Mouse (Mus musculus): ENCODE results near the gene Serinc2. TPM values are rescaled to one million over a fixed set of nuclear protein-coding genes. Genes with fewer than 3 reads are reported as not detected.

The Serinc2 gene
- polyA plus RNA-seq, 1 experiment from 2014 or later = 36.4 TPM

DNA sequence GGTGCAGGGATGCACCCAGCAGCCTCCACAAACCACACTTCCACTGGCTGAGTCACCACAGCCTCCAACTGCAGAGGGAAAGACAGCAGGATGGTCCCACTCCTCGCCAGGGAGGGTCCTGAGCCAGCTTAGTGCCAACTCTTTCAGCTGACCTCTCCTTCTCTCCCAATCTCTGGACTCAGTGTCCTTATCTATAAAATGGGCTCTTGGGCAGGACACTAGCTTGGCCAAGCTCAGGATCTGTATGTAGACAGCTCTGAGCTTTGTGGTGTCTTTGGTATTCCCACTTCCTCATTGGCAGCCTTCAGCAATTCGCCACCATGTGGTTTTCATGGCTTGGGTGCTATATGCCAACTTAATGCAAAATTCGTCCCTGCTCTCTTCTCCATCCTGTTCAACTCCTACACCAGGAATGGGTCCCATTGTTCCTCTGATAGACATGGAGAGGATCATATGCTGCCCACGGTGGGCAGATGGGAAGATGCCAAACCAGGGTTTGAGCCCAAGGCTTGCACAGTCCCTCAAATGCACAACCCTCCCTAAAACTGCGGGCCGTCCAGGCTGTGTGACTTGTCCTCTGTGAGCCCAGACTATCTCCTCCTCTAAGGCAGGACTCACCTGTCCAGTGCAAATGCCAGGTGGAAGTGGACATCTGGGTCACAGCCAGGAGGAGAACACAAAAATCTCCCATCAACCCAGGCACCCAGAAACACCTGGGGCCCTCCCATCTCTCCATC, 8.2 kb downstream of the Serinc2 start:
- 88% methylated on average over 6 of the region's 6 CpGs for WGBS
- Histone ChIP-seq H3K4me2 (ENCODE audit: low read depth, low read length) (no peak overlapping the region), H3K4me3 (ENCODE audit: low read depth, low read length) (no peak overlapping the region), H3K36me3 (ENCODE audit: control insufficient read depth, insufficient read depth, low read length) (no peaks in the 10 kb centered on the region), H3K9me3 (ENCODE audit: control insufficient read depth, low read length) (no peaks in the 10 kb centered on the region), H3K27ac (ENCODE audit: low read depth, low read length) (no peak overlapping the region), H3K4me1 (ENCODE audit: control insufficient read depth, insufficient read depth, low read length) (peaks cover 8% of the 10 kb centered on the region), H3K9ac (replicated peaks; ENCODE audit: low read depth, low read length) (no peak overlapping the region), H3K27me3 (ENCODE audit: control insufficient read depth, insufficient read depth, low read length) (no peaks in the 10 kb centered on the region)
- ATAC-seq (ENCODE audit: low read depth) = no peak

DNA sequence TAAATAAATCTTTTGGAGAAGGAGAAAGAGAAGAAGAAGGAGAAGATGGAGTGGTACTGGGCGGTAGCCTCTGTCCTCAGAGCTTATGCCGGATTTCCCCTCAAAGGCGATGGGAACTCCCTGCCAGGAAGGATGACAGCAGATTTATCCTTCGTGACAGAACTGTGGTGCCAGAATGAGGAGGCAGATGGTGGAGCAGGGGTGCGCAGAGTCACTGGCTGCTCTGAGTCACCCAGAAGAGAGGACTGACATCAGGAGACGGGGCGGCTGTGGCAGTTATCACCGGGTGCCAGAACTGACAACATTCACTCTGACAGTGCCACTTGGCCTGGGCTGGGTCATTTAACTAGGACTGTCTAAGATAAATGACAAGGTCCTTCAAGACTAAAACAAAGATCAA, 8.9 kb downstream of the Serinc2 start:
- Histone ChIP-seq H3K27me3 (ENCODE audit: control insufficient read depth, insufficient read depth, low read length) (no peaks in the 10 kb centered on the region), H3K9ac (replicated peaks; ENCODE audit: low read depth, low read length) (no peak overlapping the region), H3K27ac (ENCODE audit: low read depth, low read length) (no peak overlapping the region), H3K36me3 (ENCODE audit: control insufficient read depth, insufficient read depth, low read length) (no peaks in the 10 kb centered on the region), H3K9me3 (ENCODE audit: control insufficient read depth, low read length) (no peaks in the 10 kb centered on the region), H3K4me3 (ENCODE audit: low read depth, low read length) (no peak overlapping the region), H3K4me1 (ENCODE audit: control insufficient read depth, insufficient read depth, low read length) (peaks cover 7% of the 10 kb centered on the region), H3K4me2 (ENCODE audit: low read depth, low read length) (no peak overlapping the region)
- no peak for ATAC-seq (ENCODE audit: low read depth)
- 63% methylated on average over 8 of the region's 8 CpGs for WGBS

DNA sequence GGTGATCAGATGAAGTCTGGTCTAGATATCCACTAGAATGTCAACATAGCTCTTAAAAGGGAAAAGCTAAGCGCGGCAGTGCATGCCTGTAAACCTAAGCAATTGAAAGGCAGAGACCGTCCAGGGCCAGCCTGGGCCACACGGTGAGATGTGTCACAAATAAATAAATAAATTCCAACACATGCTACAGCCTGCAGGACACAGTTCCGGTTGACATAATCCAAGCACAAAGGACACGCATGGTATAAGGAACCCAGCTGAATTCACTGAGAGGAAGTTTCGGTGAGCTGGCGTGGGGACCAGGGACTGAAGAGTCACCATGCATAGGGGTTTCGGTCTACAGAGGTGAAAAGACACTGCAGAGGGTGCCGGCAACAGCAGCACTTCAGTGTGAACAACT, 10.3 kb downstream of the Serinc2 start:
- no peak overlapping the region for H3K27ac ChIP-seq (ENCODE audit: low read depth, low read length)
- H3K9me3 ChIP-seq (ENCODE audit: control insufficient read depth, low read length) = no peaks in the 10 kb centered on the region
- 86% methylated on average over 10 of the region's 10 CpGs for WGBS
- H3K4me3 ChIP-seq (ENCODE audit: low read depth, low read length) = no peak overlapping the region
- no peak overlapping the region for H3K4me2 ChIP-seq (ENCODE audit: low read depth, low read length)
- H3K36me3 ChIP-seq (ENCODE audit: control insufficient read depth, insufficient read depth, low read length) = no peaks in the 10 kb centered on the region
- H3K4me1 ChIP-seq (ENCODE audit: control insufficient read depth, insufficient read depth, low read length) = peaks cover 9% of the 10 kb centered on the region
- ATAC-seq (ENCODE audit: low read depth) = no peak
- H3K9ac ChIP-seq (replicated peaks; ENCODE audit: low read depth, low read length) = no peak overlapping the region
- H3K27me3 ChIP-seq (ENCODE audit: control insufficient read depth, insufficient read depth, low read length) = no peaks in the 10 kb centered on the region

DNA sequence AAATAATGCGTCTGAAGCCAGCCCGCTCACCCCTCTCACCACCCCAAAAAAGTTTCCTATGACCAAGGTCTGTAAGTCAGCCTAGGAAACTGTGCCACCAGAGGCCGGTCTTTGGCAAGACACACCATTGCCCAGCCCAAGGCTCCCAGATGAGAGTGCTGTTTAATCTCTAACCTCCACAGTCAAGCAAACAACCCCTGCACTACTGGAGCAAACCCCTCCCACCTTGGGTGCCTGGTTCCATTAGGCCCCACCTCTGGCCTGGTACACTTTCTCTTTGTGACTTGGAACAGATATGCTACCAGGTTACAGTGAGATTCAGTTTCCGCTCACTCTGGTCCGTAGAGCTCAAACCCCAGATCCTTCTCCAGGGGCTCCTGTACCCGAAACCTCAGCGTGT, 11.9 kb downstream of the Serinc2 start:
- Histone ChIP-seq H3K36me3 (ENCODE audit: control insufficient read depth, insufficient read depth, low read length) (peaks cover 5% of the 10 kb centered on the region; the same call in 1 of the 2 replicates), H3K4me3 (ENCODE audit: low read depth, low read length) (no peak overlapping the region), H3K9me3 (ENCODE audit: control insufficient read depth, low read length) (no peaks in the 10 kb centered on the region), H3K4me2 (ENCODE audit: low read depth, low read length) (no peak overlapping the region), H3K4me1 (ENCODE audit: control insufficient read depth, insufficient read depth, low read length) (0 out of 2 replicates have a peak, but pooled peaks cover 4% of the 10 kb centered on the region), H3K27me3 (ENCODE audit: control insufficient read depth, insufficient read depth, low read length) (no peaks in the 10 kb centered on the region), H3K9ac (replicated peaks; ENCODE audit: low read depth, low read length) (no peak overlapping the region), H3K27ac (ENCODE audit: low read depth, low read length) (no peak overlapping the region)
- WGBS = 90% methylated on average over 7 of the region's 7 CpGs
- ATAC-seq (ENCODE audit: low read depth) = no peak

DNA sequence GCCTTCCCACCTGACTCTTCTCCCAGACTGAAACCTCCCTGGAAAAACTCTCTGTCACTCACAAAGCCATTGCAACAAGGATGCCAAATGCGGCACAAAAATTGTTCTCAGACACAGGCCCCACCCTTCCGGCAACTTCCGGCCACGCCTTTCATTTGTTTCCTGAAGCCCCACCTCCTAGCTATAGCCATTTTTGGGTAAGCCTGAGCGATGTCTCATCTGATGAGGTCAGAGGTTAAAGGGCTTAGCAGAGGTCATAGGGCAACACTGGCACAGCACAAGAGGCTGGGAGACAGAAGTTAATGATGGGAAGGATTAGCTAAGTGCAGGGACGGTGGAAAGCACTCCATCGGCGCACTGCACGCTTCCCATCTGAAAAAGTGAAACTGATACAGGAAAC, 12.4 kb downstream of the Serinc2 start:
- Histone ChIP-seq H3K9ac (replicated peaks; ENCODE audit: low read depth, low read length) (no peak overlapping the region), H3K36me3 (ENCODE audit: control insufficient read depth, insufficient read depth, low read length) (peaks cover 5% of the 10 kb centered on the region; the same call in 1 of the 2 replicates), H3K27me3 (ENCODE audit: control insufficient read depth, insufficient read depth, low read length) (no peaks in the 10 kb centered on the region), H3K4me1 (ENCODE audit: control insufficient read depth, insufficient read depth, low read length) (0 out of 2 replicates have a peak, but pooled peaks cover 4% of the 10 kb centered on the region), H3K9me3 (ENCODE audit: control insufficient read depth, low read length) (no peaks in the 10 kb centered on the region), H3K4me2 (ENCODE audit: low read depth, low read length) (no peak overlapping the region), H3K4me3 (ENCODE audit: low read depth, low read length) (no peak overlapping the region), H3K27ac (ENCODE audit: low read depth, low read length) (no peak overlapping the region)
- no peak for ATAC-seq (ENCODE audit: low read depth)
- 78% methylated on average over 9 of the region's 9 CpGs for WGBS

DNA sequence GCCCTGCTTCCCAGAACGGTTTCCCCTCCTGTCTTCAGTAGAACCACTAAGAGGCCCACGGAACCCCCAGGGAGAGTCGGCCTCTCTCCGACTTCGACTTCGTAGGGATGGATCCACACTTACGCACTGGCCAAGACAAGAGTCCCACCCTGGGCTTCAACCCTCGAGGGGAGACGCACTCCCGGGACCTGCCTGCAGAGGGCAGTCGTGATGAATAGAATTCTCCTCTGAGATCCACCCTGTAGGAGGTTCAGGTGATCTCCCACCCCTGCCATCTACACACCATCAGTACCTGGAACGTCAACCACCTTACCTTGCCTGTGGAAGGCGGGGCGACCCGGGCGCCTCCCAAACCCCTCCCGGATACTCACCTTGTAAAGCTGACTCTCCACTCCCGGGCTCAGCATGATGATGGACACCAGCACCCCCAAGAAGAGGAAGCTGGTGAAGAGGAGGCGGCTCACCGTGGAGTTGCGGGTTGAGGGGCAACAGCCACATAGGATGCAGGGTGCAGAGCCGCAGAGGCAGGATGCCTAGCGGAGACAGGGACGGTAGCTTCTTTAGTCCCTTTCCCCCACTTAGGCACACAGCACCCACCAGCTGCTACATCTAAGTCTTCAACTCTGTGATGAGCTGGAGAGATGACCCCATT, 14.2 kb downstream of the Serinc2 start:
- H3K9me3 ChIP-seq (ENCODE audit: control insufficient read depth, low read length) = no peaks in the 10 kb centered on the region
- H3K4me1 ChIP-seq (ENCODE audit: control insufficient read depth, insufficient read depth, low read length) = 0 out of 2 replicates have a peak, but pooled peaks cover 4% of the 10 kb centered on the region
- H3K4me3 ChIP-seq (ENCODE audit: low read depth, low read length) = no peak overlapping the region
- H3K27me3 ChIP-seq (ENCODE audit: control insufficient read depth, insufficient read depth, low read length) = no peaks in the 10 kb centered on the region
- H3K36me3 ChIP-seq (ENCODE audit: control insufficient read depth, insufficient read depth, low read length) = peaks cover 5% of the 10 kb centered on the region
- peak; percentile 44; the same call in 1 of the 2 replicates for ATAC-seq (ENCODE audit: low read depth)
- no peak overlapping the region for H3K4me2 ChIP-seq (ENCODE audit: low read depth, low read length)
- H3K9ac ChIP-seq (replicated peaks; ENCODE audit: low read depth, low read length) = no peak overlapping the region
- WGBS = 27% methylated on average over 24 of the region's 24 CpGs
- H3K27ac ChIP-seq (ENCODE audit: low read depth, low read length) = no peak overlapping the region

DNA sequence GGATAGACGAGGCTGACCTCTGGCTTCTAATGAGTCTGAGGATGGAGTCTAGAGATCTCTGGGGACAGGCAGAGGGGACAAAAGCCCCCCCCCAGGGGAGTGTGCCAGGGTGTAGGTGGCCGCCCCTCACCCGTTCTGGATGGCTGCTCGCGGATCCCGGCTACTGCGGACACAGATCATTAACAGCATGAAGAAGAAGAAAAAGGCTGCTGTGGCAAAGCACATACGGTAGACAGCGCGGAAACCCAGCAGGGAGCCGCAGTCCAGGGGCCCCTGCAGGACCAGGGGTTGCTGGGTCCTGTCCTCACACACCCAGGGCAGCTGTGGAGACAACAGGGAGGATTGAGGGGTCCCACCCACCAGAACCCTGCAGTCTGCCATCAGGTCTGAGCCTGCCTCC, 14.9 kb downstream of the Serinc2 start:
- H3K4me1 ChIP-seq (ENCODE audit: control insufficient read depth, insufficient read depth, low read length) = 0 out of 2 replicates have a peak, but pooled peaks cover 4% of the 10 kb centered on the region
- H3K4me3 ChIP-seq (ENCODE audit: low read depth, low read length) = no peak overlapping the region
- no peak overlapping the region for H3K27ac ChIP-seq (ENCODE audit: low read depth, low read length)
- no peaks in the 10 kb centered on the region for H3K27me3 ChIP-seq (ENCODE audit: control insufficient read depth, insufficient read depth, low read length)
- H3K9me3 ChIP-seq (ENCODE audit: control insufficient read depth, low read length) = no peaks in the 10 kb centered on the region
- H3K36me3 ChIP-seq (ENCODE audit: control insufficient read depth, insufficient read depth, low read length) = peaks cover 5% of the 10 kb centered on the region
- no peak overlapping the region for H3K9ac ChIP-seq (replicated peaks; ENCODE audit: low read depth, low read length)
- no peak overlapping the region for H3K4me2 ChIP-seq (ENCODE audit: low read depth, low read length)
- no peak for ATAC-seq (ENCODE audit: low read depth)
- WGBS = 17% methylated on average over 11 of the region's 11 CpGs

DNA sequence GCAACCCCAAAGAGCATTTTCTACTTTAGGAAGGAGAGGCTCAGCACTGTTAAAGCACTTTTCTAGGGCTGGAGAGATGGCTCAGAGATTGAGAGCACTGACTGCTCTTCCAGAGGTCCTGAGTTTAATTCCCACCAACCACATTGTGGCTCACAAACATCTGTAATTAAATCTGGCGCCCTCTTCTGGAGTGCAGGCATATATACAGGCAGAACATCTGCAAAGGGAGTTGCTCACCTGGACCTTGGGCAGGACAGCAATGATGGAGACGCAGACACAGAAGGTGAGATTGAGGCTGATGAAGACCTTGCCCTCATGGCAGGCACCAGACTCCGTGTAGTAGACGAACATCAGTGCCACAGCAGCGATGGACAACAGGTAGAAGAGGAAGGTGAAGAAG, 18.6 kb downstream of the Serinc2 start:
- Histone ChIP-seq H3K27ac (ENCODE audit: low read depth, low read length) (no peak overlapping the region), H3K27me3 (ENCODE audit: control insufficient read depth, insufficient read depth, low read length) (no peaks in the 10 kb centered on the region), H3K4me2 (ENCODE audit: low read depth, low read length) (no peak overlapping the region), H3K9ac (replicated peaks; ENCODE audit: low read depth, low read length) (no peak overlapping the region), H3K4me3 (ENCODE audit: low read depth, low read length) (no peak overlapping the region), H3K4me1 (ENCODE audit: control insufficient read depth, insufficient read depth, low read length) (0 out of 2 replicates have a peak, but pooled peaks cover 4% of the 10 kb centered on the region), H3K36me3 (ENCODE audit: control insufficient read depth, insufficient read depth, low read length) (peaks cover 8% of the 10 kb centered on the region), H3K9me3 (ENCODE audit: control insufficient read depth, low read length) (no peaks in the 10 kb centered on the region)
- WGBS = 44% methylated on average over 5 of the region's 5 CpGs
- no peak for ATAC-seq (ENCODE audit: low read depth)

DNA sequence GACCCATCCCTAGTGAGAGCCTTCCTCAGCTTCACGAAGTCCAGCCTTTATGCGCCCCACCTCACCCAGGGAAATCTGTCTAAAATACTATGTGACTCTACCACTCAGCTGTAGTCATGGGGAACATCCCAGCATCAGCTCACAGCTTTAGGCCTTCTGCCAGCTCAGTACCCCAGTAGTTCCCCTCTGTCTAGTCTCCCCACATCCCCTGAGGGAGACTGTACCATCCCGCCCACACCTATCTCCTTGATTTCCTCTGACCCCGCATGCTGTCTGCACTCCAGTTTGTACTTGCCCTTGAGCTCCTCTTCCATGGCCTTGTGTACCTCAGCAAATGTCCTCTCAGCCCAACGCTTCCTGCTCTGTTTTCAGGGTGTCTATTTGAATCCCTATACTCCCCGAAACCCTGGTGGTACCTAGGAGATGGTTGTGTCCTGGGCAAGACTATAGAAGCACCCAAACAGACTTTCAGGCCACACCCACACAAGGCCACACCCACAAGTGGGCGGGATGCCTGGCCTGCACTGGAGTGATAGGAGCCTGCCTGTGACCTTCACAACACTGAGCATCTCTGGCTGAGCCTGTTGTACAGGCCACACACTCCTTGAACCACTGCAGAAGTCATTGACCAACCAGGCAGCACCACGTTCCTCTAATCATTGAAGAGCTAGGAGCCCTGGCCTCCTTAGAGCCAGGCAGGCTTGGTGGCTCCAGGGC, 26.4 kb downstream of the Serinc2 start:
- Histone ChIP-seq H3K4me2 (ENCODE audit: low read depth, low read length) (no peak overlapping the region), H3K4me1 (ENCODE audit: control insufficient read depth, insufficient read depth, low read length) (no peaks in the 10 kb centered on the region), H3K36me3 (ENCODE audit: control insufficient read depth, insufficient read depth, low read length) (peaks cover 22% of the 10 kb centered on the region; the same call in 1 of the 2 replicates), H3K9me3 (ENCODE audit: control insufficient read depth, low read length) (no peaks in the 10 kb centered on the region), H3K27ac (ENCODE audit: low read depth, low read length) (no peak overlapping the region), H3K4me3 (ENCODE audit: low read depth, low read length) (no peak overlapping the region), H3K27me3 (ENCODE audit: control insufficient read depth, insufficient read depth, low read length) (no peaks in the 10 kb centered on the region), H3K9ac (replicated peaks; ENCODE audit: low read depth, low read length) (no peak overlapping the region)
- ATAC-seq (ENCODE audit: low read depth) = no peak
- 71% methylated on average over 8 of the region's 8 CpGs for WGBS
